In genomic region chr16:44601999-44602794, GRCm38 (mm10) we compare ENCODE assay signal across 25 mouse cellular contexts. TPM values are rescaled to one million over a fixed set of nuclear protein-coding genes. Genes with fewer than 3 reads are reported as not detected.
DNase-seq lines count a peak whose midpoint lies in the region; ATAC-seq lines count a peak whose summit lies in the region.
"Had no signal": no experiment of that assay in that cellular context is flagged by ENCODE, and none has a peak within 500 bp of the region (broad histone marks: within the 10 kb centered on the region; RNA-seq: fewer than 3 reads in every experiment).

No protein-coding gene starts in this region.

- ATAC-seq in midbrain, embryonic 13.5 days, result no peak
- peak; percentile 61; the same call in 1 of the 2 replicates for ATAC-seq in embryonic facial prominence, embryonic 12.5 days (ENCODE audit: insufficient number of reproducible peaks, insufficient read depth, low FRiP score, low TSS enrichment)
- peak; percentile 61 for ATAC-seq in intestine, embryonic 16.5 days
- ATAC-seq: CD4-positive, CD25-positive, alpha-beta regulatory T cell, adult 4 months; forebrain, embryonic 16.5 days had no signal

- intact Hi-C loops in left cerebral cortex, postnatal 25 days (cut with DNase I), result no loop called here

- H3K27ac ChIP-seq in midbrain, embryonic 10.5 days (replicated peaks), result peak overlapping the region; percentile 69
- H3K27ac ChIP-seq in midbrain, embryonic 13.5 days, result no peak overlapping the region
- H3K27ac ChIP-seq in embryonic facial prominence, embryonic 12.5 days, result peak overlapping the region; percentile 78
- H3K27ac ChIP-seq in intestine, embryonic 16.5 days (ENCODE audit: low read length), result no peak overlapping the region
- H3K27ac ChIP-seq: stomach, postnatal 0 days had no signal

- peaks cover 28% of the 10 kb centered on the region for H3K4me1 ChIP-seq in midbrain, embryonic 10.5 days
- H3K4me1 ChIP-seq in midbrain, embryonic 13.5 days (replicated peaks), result peaks cover 19% of the 10 kb centered on the region
- H3K4me1 ChIP-seq in embryonic facial prominence, embryonic 12.5 days, result peaks cover 31% of the 10 kb centered on the region
- no peaks in the 10 kb centered on the region; the same call in none of the 2 replicates for H3K4me1 ChIP-seq in intestine, embryonic 16.5 days (ENCODE audit: control insufficient read depth, insufficient read depth, low read length)

- H3K9ac ChIP-seq in midbrain, embryonic 13.5 days (replicated peaks), result no peak overlapping the region
- no peak overlapping the region for H3K9ac ChIP-seq in embryonic facial prominence, embryonic 12.5 days
- no peak overlapping the region for H3K9ac ChIP-seq in intestine, embryonic 16.5 days (ENCODE audit: low read depth, low read length)
- H3K9ac ChIP-seq: heart, embryonic 12.5 days had no signal

- no peak overlapping the region for H3K4me2 ChIP-seq in midbrain, embryonic 13.5 days (replicated peaks)
- H3K4me2 ChIP-seq in embryonic facial prominence, embryonic 12.5 days (replicated peaks), result 0 out of 2 replicates have a peak overlapping the region, but pooled peaks have one; percentile 6
- H3K4me2 ChIP-seq in intestine, embryonic 16.5 days (ENCODE audit: low read depth, low read length), result no peak overlapping the region
- H3K4me2 ChIP-seq: heart, embryonic 12.5 days had no signal

- peak; percentile 34 for DNase-seq in midbrain, embryonic 10.5 days (ENCODE audit: low spot score)
- DNase-seq in retina, adult 2 months (ENCODE audit: low read depth, low spot score), result peak; percentile 15
- no peak for DNase-seq in kidney, adult 8-10 months
- no peak for DNase-seq in left cerebral cortex, postnatal 25 days (ENCODE audit: low spot score in 2 of 2)
- DNase-seq in ovary, adult 18-20 months (ENCODE audit: low spot score), result no peak
- DNase-seq: adrenal gland, adult 2 months; cerebellum, adult 2 months; gastrocnemius, postnatal 10 days; heart, postnatal 36 days; kidney, adult 18-20 months; layer of hippocampus, postnatal 36 days; liver; lung, postnatal 4 days; right cerebral cortex, adult 18-20 months; thymus, postnatal 25 days had no signal

- no peak overlapping the region for H3K4me3 ChIP-seq in midbrain, embryonic 10.5 days
- no peak overlapping the region for H3K4me3 ChIP-seq in midbrain, embryonic 13.5 days (replicated peaks)
- no peak overlapping the region for H3K4me3 ChIP-seq in embryonic facial prominence, embryonic 12.5 days
- no peak overlapping the region for H3K4me3 ChIP-seq in intestine, embryonic 16.5 days (ENCODE audit: low read length)
- H3K4me3 ChIP-seq: heart, embryonic 12.5 days had no signal

- H3K36me3 ChIP-seq in midbrain, embryonic 10.5 days, result no peaks in the 10 kb centered on the region
- H3K36me3 ChIP-seq in midbrain, embryonic 13.5 days, result no peaks in the 10 kb centered on the region
- H3K36me3 ChIP-seq in embryonic facial prominence, embryonic 12.5 days, result no peaks in the 10 kb centered on the region
- no peaks in the 10 kb centered on the region for H3K36me3 ChIP-seq in intestine, embryonic 16.5 days (ENCODE audit: control insufficient read depth, insufficient read depth, low read length)
- H3K36me3 ChIP-seq: heart, embryonic 12.5 days had no signal

- 14% methylated on average over 8 of the region's 8 CpGs for WGBS in midbrain, embryonic 10.5 days
- 16% methylated on average over 8 of the region's 8 CpGs for WGBS in midbrain, embryonic 13.5 days
- 9% methylated on average over 8 of the region's 8 CpGs for WGBS in embryonic facial prominence, embryonic 12.5 days
- WGBS in intestine, embryonic 16.5 days, result 33% methylated on average over 8 of the region's 8 CpGs

- no peaks in the 10 kb centered on the region for H3K9me3 ChIP-seq in midbrain, embryonic 10.5 days (replicated peaks)
- no peaks in the 10 kb centered on the region for H3K9me3 ChIP-seq in midbrain, embryonic 13.5 days
- H3K9me3 ChIP-seq in embryonic facial prominence, embryonic 12.5 days, result no peaks in the 10 kb centered on the region
- no peaks in the 10 kb centered on the region for H3K9me3 ChIP-seq in intestine, embryonic 16.5 days (ENCODE audit: control insufficient read depth, low read length)
- H3K9me3 ChIP-seq: heart, embryonic 12.5 days had no signal

- peaks cover 4% of the 10 kb centered on the region; the same call in 1 of the 2 replicates for H3K27me3 ChIP-seq in midbrain, embryonic 10.5 days (ENCODE audit: low read depth, poor library complexity, severe bottlenecking)
- no peaks in the 10 kb centered on the region for H3K27me3 ChIP-seq in midbrain, embryonic 13.5 days
- H3K27me3 ChIP-seq in embryonic facial prominence, embryonic 12.5 days, result no peaks in the 10 kb centered on the region
- H3K27me3 ChIP-seq in intestine, embryonic 16.5 days (replicated peaks; ENCODE audit: control insufficient read depth, insufficient read depth, low read length), result no peaks in the 10 kb centered on the region
- H3K27me3 ChIP-seq: heart, embryonic 12.5 days had no signal

RNA-seq across cellular contexts. Expression of gene Boc, which starts 43.5 kb away (rescaled TPM):
- polyA plus RNA-seq in midbrain, embryonic 10.5 days (2016; fragmentation: Nextera tagmentation; extraction: Ambion mirVana), result 30.8 and 37.1 TPM in 2 replicates
- polyA plus RNA-seq in midbrain, embryonic 13.5 days (2015; fragmentation: Nextera tagmentation; extraction: Ambion mirVana), result 22.5 and 27.3 TPM in 2 replicates
- polyA plus RNA-seq in embryonic facial prominence, embryonic 12.5 days (2016; fragmentation: Nextera tagmentation; extraction: Ambion mirVana), result 37.1 and 37.3 TPM in 2 replicates
- 8.3 and 8.8 TPM in 2 replicates for polyA plus RNA-seq in intestine, embryonic 16.5 days (2015; fragmentation: Nextera tagmentation; extraction: Ambion mirVana)
- total RNA-seq in left cerebral cortex, postnatal 25 days (2021), result 10 to 100 TPM; 19.9 TPM
- total RNA-seq: common myeloid progenitor, adult 5-6 weeks; MEL; monocyte, adult 5-6 weeks had no signal

Comparison
In these comparisons a context has a peak if more than half of its experiments do, and no peak if none do; other contexts are left out.
1. H3K27ac ChIP-seq: peak in midbrain, embryonic 10.5 days (single experiment) and embryonic facial prominence, embryonic 12.5 days (single experiment); none in midbrain, embryonic 13.5 days (single experiment) and intestine, embryonic 16.5 days (single experiment).
2. DNase-seq: peak in midbrain, embryonic 10.5 days (single experiment) and retina, adult 2 months (single experiment); none in kidney, adult 8-10 months (0 of 2), left cerebral cortex, postnatal 25 days (0 of 2) and ovary, adult 18-20 months (single experiment).